Mouse (Mus musculus): ENCODE measurements at regions not wholly inside any gene's neighbourhood (a gene's known extent, or its start where the extent isn't known, plus 50 kb on each side); places are given as distances from the start of the nearest gene placed in this dataset.

- TF ChIP-seq CTCF (conservative IDR thresholded peaks at IDR 0.05; ENCODE audit: low read length) (no peak), POU5F1 (IDR thresholded peaks at IDR 0.05; ENCODE audit: borderline replicate concordance, low read length) (no peak), NANOG (IDR thresholded peaks at IDR 0.05; ENCODE audit: borderline replicate concordance, low read length) (no peak)
Measured at GRCm38 (mm10) chr5:46845175-46845574, 987.8 kb upstream of the Lcorl start.
